Mouse (Mus musculus): Measurements from ENCODE around the gene Olfr1014. TPM values are rescaled to one million over a fixed set of nuclear protein-coding genes. Genes with fewer than 3 reads are reported as not detected.

Olfr1014 gene
- polyA plus RNA-seq (2012; rRNA removed; ENCODE audit: low replicate concordance) = not detected in 2 replicates

DNA sequence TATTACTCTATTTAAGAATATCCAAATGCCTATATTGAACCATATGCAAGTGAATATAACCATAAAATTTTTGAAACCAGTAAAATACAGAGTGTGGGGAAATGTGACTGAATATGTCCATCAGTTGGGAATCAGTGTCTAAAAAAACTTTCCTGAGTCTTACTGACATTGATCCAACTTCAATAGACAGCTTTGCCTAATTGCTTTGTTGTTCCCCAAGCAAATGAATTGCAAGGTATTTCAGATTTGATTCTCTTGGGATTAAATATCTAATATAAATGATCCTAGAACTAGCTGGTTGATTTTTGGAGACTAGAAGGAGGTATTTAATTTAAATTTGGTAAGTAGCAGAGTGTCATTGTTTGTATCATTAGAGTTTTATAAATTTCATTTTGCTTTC, at the start of gene Olfr1014:
Gene Olfr1014 (plus strand): TSS at position 301 of the 400 bp plus-strand sequence.

GRCm38 (mm10) chr2:85762666-85763065, 9.8 kb upstream of the Olfr1014 start, which contains the start of gene Olfr1012:
Gene Olfr1012, minus strand, starts transcription at chr2:85762766.

DNA sequence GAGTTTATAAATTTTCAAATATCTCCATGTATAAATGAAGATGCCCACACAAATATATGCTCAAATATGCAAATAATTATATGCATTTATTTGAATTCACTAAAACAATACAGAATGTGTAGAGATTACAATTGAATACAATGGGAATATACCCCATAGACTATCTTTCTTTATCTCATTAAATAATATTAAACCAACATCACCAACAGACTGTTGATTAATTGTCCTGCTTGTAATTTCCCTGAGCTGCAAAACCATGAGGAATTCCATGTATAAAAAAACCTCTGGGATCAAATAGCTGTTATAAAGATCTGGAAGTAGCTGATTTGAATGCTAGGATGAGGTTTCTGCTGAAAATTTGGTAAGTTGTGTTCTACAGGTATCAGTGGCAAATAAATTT, 5.7 kb upstream of the Olfr1014 start, which contains the start of gene Olfr1013:
Gene Olfr1013 (plus strand): TSS at position 301 of the 400 bp plus-strand sequence.

GRCm38 (mm10) chr2:85781717-85782116, 9.2 kb downstream of the Olfr1014 start, which contains the start of gene Olfr1015:
Gene Olfr1015, plus strand, starts transcription at chr2:85782017.

GRCm38 (mm10) chr2:85802444-85802843, 29.9 kb downstream of the Olfr1014 start, which contains the start of gene Olfr1016:
Gene Olfr1016, minus strand, starts transcription at chr2:85802544.

GRCm38 (mm10) chr2:85818179-85818578, 45.7 kb downstream of the Olfr1014 start, which contains the start of gene Olfr1018:
Gene Olfr1018, plus strand, starts transcription at chr2:85818479.

Other genes starting within 250 kb of the Olfr1014 start
- gene Olfr996, start 193.5 kb upstream of the Olfr1014 start, polyA plus RNA-seq (2012; rRNA removed; ENCODE audit: low replicate concordance) = not detected in 2 replicates
- gene Olfr998, start 183.8 kb upstream of the Olfr1014 start, polyA plus RNA-seq (2012; rRNA removed; ENCODE audit: low replicate concordance) = not detected in 2 replicates
- gene Olfr1000, start 160.8 kb upstream of the Olfr1014 start, polyA plus RNA-seq (2012; rRNA removed; ENCODE audit: low replicate concordance) = not detected in 2 replicates
- gene Olfr1002, start 122.0 kb upstream of the Olfr1014 start, polyA plus RNA-seq (2012; rRNA removed; ENCODE audit: low replicate concordance) = not detected in 2 replicates
- not detected in 2 replicates for gene Olfr154, start 108.3 kb upstream of the Olfr1014 start, polyA plus RNA-seq (2012; rRNA removed; ENCODE audit: low replicate concordance)
- not detected in 2 replicates for gene Olfr1006, start 93.9 kb upstream of the Olfr1014 start, polyA plus RNA-seq (2012; rRNA removed; ENCODE audit: low replicate concordance)
- gene Olfr1008, start 83.3 kb upstream of the Olfr1014 start, polyA plus RNA-seq (2012; rRNA removed; ENCODE audit: low replicate concordance) = not detected in 2 replicates
- gene Olfr1009, start 57.3 kb upstream of the Olfr1014 start, polyA plus RNA-seq (2012; rRNA removed; ENCODE audit: low replicate concordance) = not detected in 2 replicates
- not detected in 2 replicates for gene Olfr1012, start 9.9 kb upstream of the Olfr1014 start, polyA plus RNA-seq (2012; rRNA removed; ENCODE audit: low replicate concordance)
- not detected in 2 replicates for gene Olfr1013, start 5.6 kb upstream of the Olfr1014 start, polyA plus RNA-seq (2012; rRNA removed; ENCODE audit: low replicate concordance)
- gene Olfr1015, start 9.3 kb downstream of the Olfr1014 start, polyA plus RNA-seq (2012; rRNA removed; ENCODE audit: low replicate concordance) = not detected in 2 replicates
- not detected in 2 replicates for gene Olfr1016, start 29.8 kb downstream of the Olfr1014 start, polyA plus RNA-seq (2012; rRNA removed; ENCODE audit: low replicate concordance)
- not detected in 2 replicates for gene Olfr1018, start 45.8 kb downstream of the Olfr1014 start, polyA plus RNA-seq (2012; rRNA removed; ENCODE audit: low replicate concordance)
- gene Olfr1019, start 72.8 kb downstream of the Olfr1014 start, polyA plus RNA-seq (2012; rRNA removed; ENCODE audit: low replicate concordance) = not detected in 2 replicates
- gene Olfr1020, start 74.3 kb downstream of the Olfr1014 start, polyA plus RNA-seq (2012; rRNA removed; ENCODE audit: low replicate concordance) = not detected in 2 replicates
- gene Olfr1022, start 95.9 kb downstream of the Olfr1014 start, polyA plus RNA-seq (2012; rRNA removed; ENCODE audit: low replicate concordance) = not detected in 2 replicates
- not detected in 2 replicates for gene Olfr1023, start 112.9 kb downstream of the Olfr1014 start, polyA plus RNA-seq (2012; rRNA removed; ENCODE audit: low replicate concordance)
- not detected in 2 replicates for gene Olfr1024, start 132.3 kb downstream of the Olfr1014 start, polyA plus RNA-seq (2012; rRNA removed; ENCODE audit: low replicate concordance)
- gene Olfr1025-ps1, start 142.5 kb downstream of the Olfr1014 start, polyA plus RNA-seq (2012; rRNA removed; ENCODE audit: low replicate concordance) = not detected in 2 replicates
- not detected in 2 replicates for gene Olfr1026, start 148.8 kb downstream of the Olfr1014 start, polyA plus RNA-seq (2012; rRNA removed; ENCODE audit: low replicate concordance)
- not detected in 2 replicates for gene Olfr1028, start 177.7 kb downstream of the Olfr1014 start, polyA plus RNA-seq (2012; rRNA removed; ENCODE audit: low replicate concordance)
- gene Olfr1029, start 201.2 kb downstream of the Olfr1014 start, polyA plus RNA-seq (2012; rRNA removed; ENCODE audit: low replicate concordance) = not detected in 2 replicates
- gene Olfr1030, start 206.6 kb downstream of the Olfr1014 start, polyA plus RNA-seq (2012; rRNA removed; ENCODE audit: low replicate concordance) = not detected in 2 replicates
- not detected in 2 replicates for gene Olfr1031, start 217.6 kb downstream of the Olfr1014 start, polyA plus RNA-seq (2012; rRNA removed; ENCODE audit: low replicate concordance)
- not detected in 2 replicates for gene Olfr1032, start 232.8 kb downstream of the Olfr1014 start, polyA plus RNA-seq (2012; rRNA removed; ENCODE audit: low replicate concordance)
- 1.3 and 1.7 TPM in 2 replicates for gene Olfr1033, start 247.9 kb downstream of the Olfr1014 start, polyA plus RNA-seq (2012; rRNA removed; ENCODE audit: low replicate concordance)

All from subcutaneous adipose tissue, adult 2 months (tissue).